Mouse (Mus musculus): ENCODE data around the gene Krtap16-3. TPM values are rescaled to one million over a fixed set of nuclear protein-coding genes. Genes with fewer than 3 reads are reported as not detected.

The Krtap16-3 gene
- not detected for total RNA-seq (2021)

DNA sequence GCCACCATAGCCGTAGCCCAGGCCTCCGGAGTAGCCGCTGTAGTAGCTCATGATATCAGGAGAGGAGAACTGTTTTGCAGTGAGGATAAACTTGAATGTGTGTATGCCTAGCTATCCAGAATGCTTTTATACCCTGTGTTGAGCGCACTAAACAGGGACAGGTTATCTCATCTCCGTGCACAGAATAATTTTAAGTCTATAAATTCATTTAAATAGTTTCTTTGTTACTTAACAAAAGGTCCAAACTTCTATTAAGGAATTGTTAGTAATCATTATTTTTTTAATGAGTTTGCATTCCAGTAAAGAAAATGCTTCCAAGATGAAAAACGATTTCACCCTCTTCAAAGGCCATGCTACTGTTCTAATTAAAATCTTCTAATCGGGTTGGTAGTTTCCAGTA is at the start of gene Krtap16-3:
Krtap16-3 (minus strand) TSS at position 101 of the 400 bp plus-strand sequence.
- intact Hi-C loops (cut with DNase I), result no loop called here
- DNase-seq (ENCODE audit: low spot score in 2 of 2), result no peak

DNA sequence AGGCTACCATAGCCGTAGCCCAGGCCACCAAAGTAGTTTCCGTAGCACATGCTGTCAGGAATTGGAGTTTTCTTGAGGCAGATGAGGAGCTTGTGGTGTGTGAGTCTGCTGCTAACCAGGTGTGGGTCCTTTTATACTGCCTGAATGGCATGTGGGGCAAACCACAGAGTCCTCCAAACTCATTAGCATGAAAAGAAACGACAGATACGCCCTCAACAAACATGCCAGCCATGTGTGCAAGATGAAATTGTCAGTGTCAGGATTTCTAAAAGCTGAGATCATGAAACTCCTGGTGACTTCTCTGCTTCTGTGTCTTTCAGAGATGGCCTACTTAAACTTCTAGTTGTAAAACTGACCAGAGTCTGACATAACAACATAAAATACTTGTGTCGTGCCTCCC is 48.0 kb upstream of the Krtap16-3 start, which contains the start of gene Krtap22-2:
Krtap22-2 (minus strand) TSS at position 101 of the 400 bp plus-strand sequence.
- intact Hi-C loops (cut with DNase I), result no loop called here
- DNase-seq (ENCODE audit: low spot score in 2 of 2), result no peak

DNA sequence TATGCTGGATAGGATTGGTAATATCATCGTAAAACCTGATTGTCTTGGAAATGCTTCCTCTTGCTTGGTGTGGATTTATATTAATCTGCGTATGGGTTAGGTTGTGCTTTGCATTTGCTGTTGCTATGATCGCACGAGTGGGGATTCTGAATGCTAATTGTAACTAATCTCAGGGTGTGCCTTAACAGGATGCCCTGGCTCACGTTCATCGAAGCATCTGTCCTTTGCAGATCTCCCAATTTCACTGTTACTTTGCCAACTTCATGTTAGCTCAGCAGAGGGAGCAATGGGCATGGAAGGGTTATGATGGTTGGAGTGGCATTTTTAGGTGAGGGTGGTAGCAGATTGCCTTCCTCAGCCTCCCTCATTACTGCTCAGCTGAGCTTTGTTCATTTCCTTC is 21.6 kb downstream of the Krtap16-3 start:
- no peak for DNase-seq (ENCODE audit: low spot score in 2 of 2)
- intact Hi-C loops (cut with DNase I), result no loop called here

DNA sequence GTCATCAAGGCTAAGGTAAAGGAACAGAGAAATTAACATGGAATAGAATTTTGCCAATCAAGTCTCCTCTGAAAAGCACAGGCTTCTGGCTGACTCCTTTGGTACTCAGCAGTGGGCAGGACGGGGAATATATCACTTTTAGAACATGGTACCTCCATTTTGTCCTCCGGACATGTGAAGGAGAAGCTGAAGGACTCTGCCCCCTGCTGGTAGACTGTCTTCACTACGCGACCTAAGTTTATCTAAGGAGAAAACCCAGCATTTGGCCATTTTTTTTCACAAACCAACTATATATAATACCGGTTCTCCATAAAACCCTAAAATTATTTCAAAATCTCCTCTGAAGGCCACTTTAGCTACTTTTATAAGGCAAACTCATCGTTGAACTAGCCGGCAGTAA is 24.4 kb downstream of the Krtap16-3 start:
- intact Hi-C loops (cut with DNase I), result no loop called here
- no peak for DNase-seq (ENCODE audit: low spot score in 2 of 2)

DNA sequence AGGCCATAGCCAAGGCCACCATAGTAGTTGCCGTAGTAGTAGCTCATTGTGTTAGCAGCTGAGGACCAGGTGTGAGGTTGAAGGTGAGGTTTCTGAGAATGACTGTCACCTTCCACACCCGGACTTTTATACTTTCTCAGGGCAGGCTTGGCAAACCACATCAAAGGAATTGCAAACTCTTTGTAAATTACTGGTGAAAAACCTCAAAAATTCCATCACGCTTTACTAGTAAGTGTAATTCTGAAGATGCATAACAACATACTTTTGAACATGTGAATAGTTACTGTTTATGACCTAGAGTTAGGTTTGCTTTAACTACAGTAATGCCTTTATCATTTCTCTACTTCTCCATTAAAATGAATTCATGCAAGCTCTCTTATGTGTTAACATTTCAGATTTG is 30.5 kb downstream of the Krtap16-3 start, which contains the start of gene Krtap19-9b:
Krtap19-9b (minus strand) TSS at position 101 of the 400 bp plus-strand sequence.
- no peak for DNase-seq (ENCODE audit: low spot score in 2 of 2)
- intact Hi-C loops (cut with DNase I), result no loop called here

Other genes with a start within 250 kb of the Krtap16-3 start
- gene Krtap13-1, start 234.0 kb downstream of the Krtap16-3 start, total RNA-seq (2021), result not detected
- not detected for gene Krtap13, start 211.2 kb downstream of the Krtap16-3 start, total RNA-seq (2021)
- not detected for gene 2310034C09Rik, start 204.0 kb downstream of the Krtap16-3 start, total RNA-seq (2021)
- not detected for gene 2310057N15Rik, start 188.7 kb downstream of the Krtap16-3 start, total RNA-seq (2021)
- gene Gm5965, start 185.0 kb downstream of the Krtap16-3 start, total RNA-seq (2021), result not detected
- gene Gm20741, start 150.7 kb downstream of the Krtap16-3 start, total RNA-seq (2021), result not detected
- not detected for gene Krtap15, start 142.7 kb downstream of the Krtap16-3 start, total RNA-seq (2021)
- gene Krtap14, start 136.7 kb downstream of the Krtap16-3 start, total RNA-seq (2021), result not detected
- gene Krtap19-1, start 93.5 kb downstream of the Krtap16-3 start, total RNA-seq (2021), result not detected
- gene Krtap19-2, start 88.6 kb downstream of the Krtap16-3 start, total RNA-seq (2021), result not detected
- not detected for gene Krtap19-3, start 84.8 kb downstream of the Krtap16-3 start, total RNA-seq (2021)
- gene Krtap19-4, start 77.8 kb downstream of the Krtap16-3 start, total RNA-seq (2021), result not detected
- gene Krtap19-5, start 66.4 kb downstream of the Krtap16-3 start, total RNA-seq (2021), result not detected
- gene Krtap19-9b, start 30.6 kb downstream of the Krtap16-3 start, total RNA-seq (2021), result not detected
- gene Krtap22-2, start 47.9 kb upstream of the Krtap16-3 start, total RNA-seq (2021), result not detected
- not detected for gene Gm10229, start 52.4 kb upstream of the Krtap16-3 start, total RNA-seq (2021)
- not detected for gene Krtap6-1, start 68.8 kb upstream of the Krtap16-3 start, total RNA-seq (2021)
- not detected for gene Gm10228, start 78.6 kb upstream of the Krtap16-3 start, total RNA-seq (2021)
- gene Krtap6-5, start 85.0 kb upstream of the Krtap16-3 start, total RNA-seq (2021), result not detected
- not detected for gene 1110025L11Rik, start 101.1 kb upstream of the Krtap16-3 start, total RNA-seq (2021)
- gene Krtap6-3, start 121.1 kb upstream of the Krtap16-3 start, total RNA-seq (2021), result not detected
- not detected for gene Gm6358, start 178.0 kb upstream of the Krtap16-3 start, total RNA-seq (2021)
- not detected for gene Gm10061, start 188.2 kb upstream of the Krtap16-3 start, total RNA-seq (2021)
- not detected for gene Gm9789, start 195.1 kb upstream of the Krtap16-3 start, total RNA-seq (2021)
- gene Gm7735, start 206.6 kb upstream of the Krtap16-3 start, total RNA-seq (2021), result not detected
- not detected for gene 1110057P08Rik, start 211.9 kb upstream of the Krtap16-3 start, total RNA-seq (2021)
- not detected for gene Krtap20-2, start 243.0 kb upstream of the Krtap16-3 start, total RNA-seq (2021)

Measured in left cerebral cortex, postnatal 36 days (tissue).